ENCODE assay signal across 24 mouse cellular contexts in the genomic region with DNA sequence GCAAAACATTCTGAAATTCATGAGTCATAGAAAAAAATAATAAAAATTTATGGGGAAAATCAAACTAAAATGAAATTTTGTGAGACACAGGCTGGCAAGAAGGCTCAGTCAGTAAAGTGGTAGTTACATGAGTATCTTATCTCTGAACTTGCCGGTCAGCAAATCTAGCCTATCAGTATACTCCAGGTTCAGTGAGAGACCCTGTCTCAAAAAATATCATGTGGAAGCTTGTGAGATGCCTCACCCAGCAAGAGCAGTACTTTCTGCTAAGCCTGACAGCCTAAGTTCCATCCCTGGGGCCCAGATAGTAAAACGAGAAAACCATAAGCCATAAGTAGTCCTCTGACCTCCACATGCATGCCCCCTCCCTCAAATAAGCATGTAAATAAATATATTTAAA.
"Had no signal": no experiment of that assay in that cellular context is flagged by ENCODE, and none has a peak within 500 bp of the region (broad histone marks: within the 10 kb centered on the region; RNA-seq: fewer than 3 reads in every experiment).

No protein-coding gene starts in this region.

- H3K27ac ChIP-seq: heart, adult 2 months; heart, embryonic 13.5 days; heart, embryonic 15.5 days; hindbrain, embryonic 12.5 days; hindbrain, embryonic 14.5 days; intestine, embryonic 15.5 days; layer of hippocampus, adult 2 months; left cerebral cortex, adult 2 months; limb, embryonic 10.5 days; limb, embryonic 12.5 days; liver, embryonic 14.5 days had no signal

- H3K4me1 ChIP-seq: heart, embryonic 15.5 days; hindbrain, embryonic 12.5 days; intestine, embryonic 15.5 days; limb, embryonic 10.5 days; limb, embryonic 12.5 days had no signal

- H3K4me3 ChIP-seq: heart, adult 2 months; heart, embryonic 13.5 days; heart, embryonic 15.5 days; hindbrain, embryonic 12.5 days; intestine, embryonic 15.5 days; layer of hippocampus, adult 2 months; left cerebral cortex, adult 2 months; limb, embryonic 10.5 days; limb, embryonic 12.5 days had no signal

- H3K36me3 ChIP-seq: heart, embryonic 15.5 days had no signal

- H3K27me3 ChIP-seq: heart, embryonic 13.5 days; heart, embryonic 15.5 days; hindbrain, embryonic 12.5 days; intestine, embryonic 15.5 days; limb, embryonic 12.5 days had no signal

- H3K9ac ChIP-seq: heart, embryonic 13.5 days; heart, embryonic 15.5 days; hindbrain, embryonic 12.5 days; hindbrain, embryonic 14.5 days; intestine, embryonic 15.5 days; limb, embryonic 12.5 days; liver, embryonic 14.5 days had no signal

- DNase-seq: gastrocnemius, postnatal 14 days; gastrocnemius, postnatal 36 days; heart, adult 11 months; heart, adult 2 months; heart, postnatal 14 days; heart, postnatal 36 days; kidney, adult 18-20 months; kidney, adult 8-10 months; kidney, postnatal 10 days; kidney, postnatal 25 days; kidney, postnatal 4 days had no signal

- H3K9me3 ChIP-seq: heart, embryonic 13.5 days; heart, embryonic 15.5 days; hindbrain, embryonic 12.5 days; intestine, embryonic 15.5 days; limb, embryonic 10.5 days; limb, embryonic 12.5 days had no signal

- H3K4me2 ChIP-seq: heart, embryonic 11.5 days; heart, embryonic 13.5 days; heart, embryonic 15.5 days; hindbrain, embryonic 12.5 days; hindbrain, embryonic 14.5 days; intestine, embryonic 15.5 days; limb, embryonic 12.5 days had no signal

- ATAC-seq: hindbrain, embryonic 16.5 days; intestine, embryonic 15.5 days; intestine, postnatal 0 days had no signal
